Mouse (Mus musculus): ENCODE measurements around the gene Srsf7. TPM values are rescaled to one million over a fixed set of nuclear protein-coding genes. Genes with fewer than 3 reads are reported as not detected.
"Not testable (repeated sequence)": the region's sequence is repeated elsewhere in the genome, so short reads cannot be mapped to it uniquely, and the experiment has no call there.

Gene Srsf7
- polyA plus RNA-seq, 1 experiment from 2014 or later: 575 TPM

DNA sequence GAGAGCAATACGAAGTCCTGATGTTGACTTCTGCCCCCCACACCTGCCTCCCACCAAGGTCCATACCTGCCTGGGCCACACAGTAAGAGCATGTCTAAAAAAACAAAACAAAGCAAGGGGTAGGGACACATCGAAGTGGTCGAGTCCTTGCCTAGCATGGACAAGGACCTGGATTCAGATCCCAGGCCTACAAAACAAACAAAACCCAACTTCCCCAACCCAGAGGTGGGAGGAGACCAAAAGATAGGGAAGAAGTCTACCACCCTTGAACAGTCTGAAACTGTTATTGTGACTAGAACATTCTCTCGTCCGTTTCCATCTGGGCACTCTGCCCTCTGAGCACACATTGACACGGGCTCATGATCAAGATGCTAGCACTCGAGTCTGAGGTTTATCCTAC lies 27.3 kb upstream of the Srsf7 start:
- Histone ChIP-seq H3K9ac (replicated peaks; ENCODE audit: low read depth, low read length) (no peak overlapping the region), H3K4me2 (ENCODE audit: low read length) (no peak overlapping the region), H3K9me3 (ENCODE audit: control insufficient read depth, low read length) (no peaks in the 10 kb centered on the region), H3K4me3 (replicated peaks; ENCODE audit: low read length) (no peak overlapping the region), H3K36me3 (ENCODE audit: control insufficient read depth, insufficient read depth) (peaks cover 11% of the 10 kb centered on the region), H3K4me1 (replicated peaks; ENCODE audit: control insufficient read depth, insufficient read depth, low read length) (0 out of 2 replicates have a peak, but pooled peaks cover 1% of the 10 kb centered on the region), H3K27me3 (replicated peaks; ENCODE audit: control insufficient read depth, insufficient read depth, low read length) (no peaks in the 10 kb centered on the region), H3K27ac (ENCODE audit: low read length) (no peak overlapping the region)
- ATAC-seq: no peak
- 89% methylated on average over 7 of the region's 7 CpGs for WGBS

DNA sequence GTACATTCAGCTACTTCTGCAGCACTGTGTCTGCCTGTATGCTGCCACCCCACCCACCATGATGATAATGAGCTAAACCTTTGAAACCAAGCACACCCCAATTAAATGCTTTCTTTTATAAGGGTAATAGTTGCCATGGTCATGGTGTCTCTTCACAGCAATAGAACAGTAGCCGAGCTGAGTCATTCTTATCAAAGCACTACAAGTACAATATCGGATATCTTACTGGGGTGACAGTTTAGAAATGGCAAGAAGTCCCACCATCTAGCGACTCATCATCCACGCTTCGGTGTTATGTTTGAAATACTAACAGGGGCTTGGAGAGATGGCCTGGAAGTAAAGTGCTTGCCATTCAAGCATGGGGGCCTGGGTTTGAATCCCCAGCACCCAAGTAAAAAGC lies 26.7 kb upstream of the Srsf7 start:
- Histone ChIP-seq H3K9ac (replicated peaks; ENCODE audit: low read depth, low read length) (no peak overlapping the region), H3K9me3 (ENCODE audit: control insufficient read depth, low read length) (no peaks in the 10 kb centered on the region), H3K36me3 (ENCODE audit: control insufficient read depth, insufficient read depth) (peaks cover 7% of the 10 kb centered on the region), H3K4me3 (replicated peaks; ENCODE audit: low read length) (no peak overlapping the region), H3K27me3 (replicated peaks; ENCODE audit: control insufficient read depth, insufficient read depth, low read length) (no peaks in the 10 kb centered on the region), H3K4me2 (ENCODE audit: low read length) (no peak overlapping the region), H3K4me1 (replicated peaks; ENCODE audit: control insufficient read depth, insufficient read depth, low read length) (0 out of 2 replicates have a peak, but pooled peaks cover 3% of the 10 kb centered on the region), H3K27ac (ENCODE audit: low read length) (no peak overlapping the region)
- WGBS: 85% methylated on average over 5 of the region's 5 CpGs
- no peak for ATAC-seq

DNA sequence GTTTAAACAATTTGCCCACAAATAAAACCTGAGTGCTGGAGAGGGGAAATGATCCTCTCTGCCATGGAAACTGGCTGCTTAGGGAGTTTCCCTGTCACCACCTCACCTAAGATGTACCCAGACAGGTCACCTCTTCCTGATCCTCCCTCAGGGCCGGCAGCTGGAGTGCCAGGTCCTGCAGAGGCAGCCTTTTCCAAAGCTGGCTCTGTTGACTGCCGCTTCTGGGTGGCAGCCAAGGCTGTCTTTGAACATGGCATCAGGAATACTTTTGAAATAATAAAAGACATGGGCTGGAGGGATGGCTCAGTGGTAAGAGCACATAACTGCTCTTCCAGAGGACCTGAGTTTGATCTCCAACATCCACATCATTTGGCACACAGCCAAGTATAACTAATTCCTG lies 22.3 kb upstream of the Srsf7 start:
- Histone ChIP-seq H3K4me3 (replicated peaks; ENCODE audit: low read length) (no peak overlapping the region), H3K4me1 (replicated peaks; ENCODE audit: control insufficient read depth, insufficient read depth, low read length) (peaks cover 8% of the 10 kb centered on the region), H3K9ac (replicated peaks; ENCODE audit: low read depth, low read length) (no peak overlapping the region), H3K27me3 (replicated peaks; ENCODE audit: control insufficient read depth, insufficient read depth, low read length) (no peaks in the 10 kb centered on the region), H3K27ac (ENCODE audit: low read length) (no peak overlapping the region), H3K9me3 (ENCODE audit: control insufficient read depth, low read length) (no peaks in the 10 kb centered on the region), H3K4me2 (ENCODE audit: low read length) (no peak overlapping the region), H3K36me3 (ENCODE audit: control insufficient read depth, insufficient read depth) (no peaks in the 10 kb centered on the region)
- no peak for ATAC-seq
- WGBS: 66% methylated on average over 2 of the region's 2 CpGs

DNA sequence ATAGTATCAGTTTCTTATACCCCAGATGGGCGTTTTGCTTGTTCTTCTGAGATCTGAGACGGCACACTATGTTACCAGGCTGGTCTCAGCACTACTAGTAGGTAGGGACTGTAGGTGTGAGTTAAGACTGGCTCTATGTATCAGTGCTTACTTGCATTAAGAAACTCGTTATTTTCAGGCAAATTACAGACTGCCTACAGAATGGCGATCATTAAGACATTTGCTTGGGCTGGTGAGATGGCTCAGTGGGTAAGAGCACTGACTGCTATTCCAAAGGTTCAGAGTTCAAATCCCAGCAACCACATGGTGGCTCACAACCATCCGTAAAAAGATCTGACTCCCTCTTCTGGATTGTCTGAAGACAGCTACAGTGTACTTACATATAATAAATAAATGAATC lies 18.0 kb upstream of the Srsf7 start:
- not testable (repeated sequence) for H3K27me3 ChIP-seq (replicated peaks; ENCODE audit: control insufficient read depth, insufficient read depth, low read length); ATAC-seq; H3K9me3 ChIP-seq (ENCODE audit: control insufficient read depth, low read length); H3K36me3 ChIP-seq (ENCODE audit: control insufficient read depth, insufficient read depth); H3K27ac ChIP-seq (ENCODE audit: low read length); H3K4me1 ChIP-seq (replicated peaks; ENCODE audit: control insufficient read depth, insufficient read depth, low read length)
- 37% methylated on average over 4 of the region's 5 CpGs for WGBS
- Histone ChIP-seq H3K4me2 (ENCODE audit: low read length) (peak overlapping the region; percentile 81), H3K4me3 (replicated peaks; ENCODE audit: low read length) (peak overlapping the region; percentile 66), H3K9ac (replicated peaks; ENCODE audit: low read depth, low read length) (peak overlapping the region; percentile 68)

DNA sequence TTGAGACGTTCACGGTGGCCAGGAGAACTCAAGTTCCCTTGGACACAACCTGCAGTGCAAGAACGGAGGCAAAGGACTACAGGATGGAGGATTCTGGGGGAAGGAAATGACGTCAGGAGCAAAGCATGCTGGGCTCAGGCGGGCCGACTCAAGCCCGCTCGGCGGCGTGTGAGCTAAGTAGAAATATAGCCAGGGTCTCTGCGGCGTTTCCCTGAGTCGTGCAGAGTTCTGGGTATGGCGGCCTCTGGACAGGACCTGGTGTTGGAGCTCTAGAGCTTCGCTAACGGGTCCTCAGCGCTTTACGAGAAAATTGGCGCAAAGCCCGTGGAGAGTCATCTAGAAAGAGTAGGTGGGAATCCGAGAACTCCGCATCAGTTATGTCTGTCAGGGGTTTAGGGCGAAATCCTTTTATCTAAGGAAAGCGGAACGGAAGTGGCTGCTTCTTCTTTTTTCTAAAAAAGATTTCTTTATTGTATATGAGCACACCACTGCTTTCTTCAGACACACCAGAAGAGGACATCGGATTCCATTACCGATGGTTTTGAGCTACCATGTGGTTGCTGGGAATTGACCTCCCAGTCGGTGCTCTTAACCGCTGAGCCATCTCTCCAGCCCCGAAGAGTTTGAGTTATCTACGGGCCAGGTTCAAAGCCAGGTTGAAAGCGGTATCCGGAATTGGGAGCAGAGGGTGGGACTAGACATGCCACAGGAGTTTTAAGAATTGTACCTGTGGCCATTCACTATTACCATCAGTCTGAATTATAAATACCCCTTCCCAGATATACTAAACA lies 17.4 kb upstream of the Srsf7 start, which contains the start of gene Gemin6:
Gene Gemin6, plus strand, starts transcription at position 116 of the 791 bp plus-strand sequence.
- peak; percentile 99 for ATAC-seq
- under 1% methylated on average over 33 of the region's 33 CpGs for WGBS
- H3K4me2 ChIP-seq (ENCODE audit: low read length): peak within 1 kb of the TSS; percentile 81
- H3K9ac ChIP-seq (replicated peaks; ENCODE audit: low read depth, low read length): peak within 1 kb of the TSS; percentile 68
- H3K36me3 ChIP-seq (ENCODE audit: control insufficient read depth, insufficient read depth): no peaks in the 10 kb centered on the region
- H3K27ac ChIP-seq (ENCODE audit: low read length): peak within 1 kb of the TSS; percentile 85
- no peaks in the 10 kb centered on the region for H3K27me3 ChIP-seq (replicated peaks; ENCODE audit: control insufficient read depth, insufficient read depth, low read length)
- peaks cover 10% of the 10 kb centered on the region for H3K4me1 ChIP-seq (replicated peaks; ENCODE audit: control insufficient read depth, insufficient read depth, low read length)
- no peaks in the 10 kb centered on the region for H3K9me3 ChIP-seq (ENCODE audit: control insufficient read depth, low read length)
- peak within 1 kb of the TSS; percentile 66 for H3K4me3 ChIP-seq (replicated peaks; ENCODE audit: low read length)

DNA sequence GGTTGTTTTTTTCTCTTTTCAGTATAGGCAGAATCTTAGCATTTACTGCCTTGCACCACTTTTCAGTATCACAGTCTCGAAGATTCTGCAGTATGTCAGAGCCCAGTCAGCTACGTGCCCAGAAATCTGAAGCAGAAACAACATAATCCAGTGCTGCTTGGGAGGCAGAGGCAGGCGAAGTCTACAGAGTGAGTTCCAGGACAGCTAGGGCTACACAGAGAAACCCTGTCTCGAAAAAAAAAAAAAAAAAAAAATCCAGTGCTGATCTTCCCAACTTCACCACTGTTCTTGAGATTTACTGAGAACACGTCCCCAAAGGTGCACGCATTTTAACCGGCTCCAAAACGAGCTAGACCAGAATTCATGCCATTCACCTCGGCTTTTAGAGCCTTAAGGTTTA lies 16.7 kb upstream of the Srsf7 start:
- no peaks in the 10 kb centered on the region for H3K27me3 ChIP-seq (replicated peaks; ENCODE audit: control insufficient read depth, insufficient read depth, low read length)
- H3K4me1 ChIP-seq (replicated peaks; ENCODE audit: control insufficient read depth, insufficient read depth, low read length): peaks cover 7% of the 10 kb centered on the region
- H3K4me3 ChIP-seq (replicated peaks; ENCODE audit: low read length): peak overlapping the region; percentile 66
- ATAC-seq: peak; percentile 32
- peak overlapping the region; percentile 58 for H3K9ac ChIP-seq (replicated peaks; ENCODE audit: low read depth, low read length)
- H3K27ac ChIP-seq (ENCODE audit: low read length): peak overlapping the region; percentile 85; the same call in 1 of the 2 replicates
- no peaks in the 10 kb centered on the region for H3K9me3 ChIP-seq (ENCODE audit: control insufficient read depth, low read length)
- no peaks in the 10 kb centered on the region for H3K36me3 ChIP-seq (ENCODE audit: control insufficient read depth, insufficient read depth)
- peak overlapping the region; percentile 81 for H3K4me2 ChIP-seq (ENCODE audit: low read length)
- 5% methylated on average over 9 of the region's 9 CpGs for WGBS

DNA sequence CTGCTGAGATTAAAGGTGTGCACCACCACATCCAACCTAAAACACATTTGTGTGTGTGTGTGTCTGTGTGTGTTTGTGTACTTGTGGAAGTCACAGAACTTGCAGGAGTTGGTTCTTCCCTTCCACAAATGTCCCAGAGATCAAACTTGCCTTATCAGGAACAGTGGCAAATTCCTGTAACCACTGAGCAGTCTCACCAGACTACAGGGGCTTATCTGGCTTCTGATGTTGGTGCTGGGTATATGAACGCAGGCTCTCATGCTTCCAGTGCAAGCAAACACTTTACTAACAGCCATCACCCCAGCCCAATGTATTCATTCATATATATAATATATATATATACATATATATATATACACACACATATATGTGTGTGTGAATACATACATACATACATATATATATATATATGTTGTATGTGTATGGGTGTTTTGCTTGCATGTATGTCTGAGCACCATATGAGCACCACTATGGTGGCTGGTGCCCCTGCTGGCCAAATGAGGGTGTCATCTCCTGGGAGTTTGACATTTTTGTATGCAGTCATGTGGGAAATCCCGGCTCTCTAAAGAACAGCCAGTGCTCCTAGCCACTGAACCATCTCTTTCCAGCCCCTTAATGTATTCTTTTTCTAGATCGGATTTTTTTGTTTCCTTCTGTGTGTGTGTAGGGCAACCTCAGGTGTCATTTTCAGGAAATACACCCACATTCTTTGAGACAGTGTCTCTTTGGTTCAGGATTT lies 15.0 kb upstream of the Srsf7 start:
- peaks cover 7% of the 10 kb centered on the region for H3K4me1 ChIP-seq (replicated peaks; ENCODE audit: control insufficient read depth, insufficient read depth, low read length)
- H3K9me3 ChIP-seq (ENCODE audit: control insufficient read depth, low read length): no peaks in the 10 kb centered on the region
- H3K27ac ChIP-seq (ENCODE audit: low read length): no peak overlapping the region
- H3K9ac ChIP-seq (replicated peaks; ENCODE audit: low read depth, low read length): no peak overlapping the region
- ATAC-seq: no peak
- WGBS: 76% methylated on average over 3 of the region's 3 CpGs
- H3K27me3 ChIP-seq (replicated peaks; ENCODE audit: control insufficient read depth, insufficient read depth, low read length): no peaks in the 10 kb centered on the region
- H3K36me3 ChIP-seq (ENCODE audit: control insufficient read depth, insufficient read depth): no peaks in the 10 kb centered on the region
- H3K4me2 ChIP-seq (ENCODE audit: low read length): no peak overlapping the region
- no peak overlapping the region for H3K4me3 ChIP-seq (replicated peaks; ENCODE audit: low read length)

DNA sequence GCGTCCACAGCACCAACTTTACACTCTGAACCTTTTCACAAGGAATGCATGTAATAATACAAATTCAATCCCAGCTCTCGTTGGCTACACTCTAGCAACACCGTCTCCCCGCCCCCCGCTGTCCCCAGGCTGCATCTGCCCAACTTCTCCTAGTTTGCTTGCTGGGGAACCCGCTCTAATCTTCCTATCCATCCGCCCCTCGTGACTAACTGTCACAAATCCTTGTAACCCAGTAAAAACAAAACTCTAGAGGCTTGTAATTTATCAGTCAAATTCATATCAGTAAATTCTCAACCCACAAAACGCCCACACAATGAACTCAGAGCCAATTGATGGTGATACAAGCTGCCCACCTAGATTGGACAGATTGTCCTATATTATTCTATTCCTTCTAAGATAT lies 14.1 kb upstream of the Srsf7 start:
- Histone ChIP-seq H3K9me3 (ENCODE audit: control insufficient read depth, low read length) (no peaks in the 10 kb centered on the region), H3K4me2 (ENCODE audit: low read length) (no peak overlapping the region), H3K4me3 (replicated peaks; ENCODE audit: low read length) (no peak overlapping the region), H3K27me3 (replicated peaks; ENCODE audit: control insufficient read depth, insufficient read depth, low read length) (no peaks in the 10 kb centered on the region), H3K9ac (replicated peaks; ENCODE audit: low read depth, low read length) (no peak overlapping the region), H3K4me1 (replicated peaks; ENCODE audit: control insufficient read depth, insufficient read depth, low read length) (peaks cover 7% of the 10 kb centered on the region), H3K36me3 (ENCODE audit: control insufficient read depth, insufficient read depth) (no peaks in the 10 kb centered on the region), H3K27ac (ENCODE audit: low read length) (no peak overlapping the region)
- 69% methylated on average over 9 of the region's 9 CpGs for WGBS
- no peak for ATAC-seq

DNA sequence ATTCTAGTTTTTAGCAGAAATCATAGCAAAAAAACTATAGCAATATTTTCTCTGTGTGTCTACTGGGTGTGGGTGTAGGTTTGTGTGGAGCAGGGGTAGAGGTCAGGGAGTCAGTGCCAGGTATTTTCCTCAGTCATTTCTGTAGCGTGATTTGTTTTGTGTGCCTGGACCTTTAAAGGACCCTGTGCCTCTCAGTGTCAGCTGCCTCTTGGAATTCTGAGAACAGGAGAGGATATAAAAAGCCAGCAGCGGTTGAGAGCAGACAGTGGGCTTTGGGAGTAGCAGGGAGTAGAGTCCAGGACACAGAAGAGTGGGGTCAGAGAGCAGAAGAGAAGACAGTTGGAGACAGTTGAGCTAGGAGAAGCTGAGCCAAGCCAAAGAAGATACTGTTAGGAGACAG lies 13.0 kb upstream of the Srsf7 start:
- H3K9ac ChIP-seq (replicated peaks; ENCODE audit: low read depth, low read length): no peak overlapping the region

More for the DNA sequence above, 13.0 kb upstream of the Srsf7 start:
- H3K4me3 ChIP-seq (replicated peaks; ENCODE audit: low read length): no peak overlapping the region
- WGBS: 76% methylated on average over 2 of the region's 2 CpGs
- H3K27me3 ChIP-seq (replicated peaks; ENCODE audit: control insufficient read depth, insufficient read depth, low read length): no peaks in the 10 kb centered on the region
- no peak for ATAC-seq
- no peak overlapping the region for H3K27ac ChIP-seq (ENCODE audit: low read length)
- peaks cover 6% of the 10 kb centered on the region for H3K4me1 ChIP-seq (replicated peaks; ENCODE audit: control insufficient read depth, insufficient read depth, low read length)
- no peaks in the 10 kb centered on the region for H3K36me3 ChIP-seq (ENCODE audit: control insufficient read depth, insufficient read depth)
- H3K4me2 ChIP-seq (ENCODE audit: low read length): no peak overlapping the region
- no peaks in the 10 kb centered on the region for H3K9me3 ChIP-seq (ENCODE audit: control insufficient read depth, low read length)

All from forebrain, embryonic 16.5 days (tissue).